Mouse (Mus musculus): ENCODE data around the gene Nes. TPM values are rescaled to one million over a fixed set of nuclear protein-coding genes. Genes with fewer than 3 reads are reported as not detected.

Nes gene
- polyA plus RNA-seq (2012; rRNA removed) = 29.1 and 44.3 TPM in 2 replicates

- DNase-seq (ENCODE audit: low read depth) = peak; percentile 95
- TF ChIP-seq CTCF (IDR thresholded peaks at IDR 0.05; ENCODE audit: borderline replicate concordance, extremely low read depth, insufficient read depth, insufficient read length) (no peak), POLR2A (IDR thresholded peaks at IDR 0.05; ENCODE audit: borderline replicate concordance, extremely low read depth, insufficient read depth, insufficient read length, poor library complexity, severe bottlenecking) (peak; percentile 59; the same call in 1 of the 2 replicates)
These were observed at the start of gene Nes for GRCm38 (mm10) chr3:87970939-87971488. Nes (plus strand) TSS chr3:87971078.

GRCm38 (mm10) chr3:87924996-87925395 is 45.9 kb upstream of the Nes start:
- no peak for TF ChIP-seq CTCF (IDR thresholded peaks at IDR 0.05; ENCODE audit: borderline replicate concordance, extremely low read depth, insufficient read depth, insufficient read length)
- no peak for TF ChIP-seq POLR2A (IDR thresholded peaks at IDR 0.05; ENCODE audit: borderline replicate concordance, extremely low read depth, insufficient read depth, insufficient read length, poor library complexity, severe bottlenecking)
- no peak for DNase-seq (ENCODE audit: low read depth)

GRCm38 (mm10) chr3:87927452-87927851 is 43.4 kb upstream of the Nes start:
- DNase-seq (ENCODE audit: low read depth) = no peak
- TF ChIP-seq POLR2A (IDR thresholded peaks at IDR 0.05; ENCODE audit: borderline replicate concordance, extremely low read depth, insufficient read depth, insufficient read length, poor library complexity, severe bottlenecking) = no peak
- no peak for TF ChIP-seq CTCF (IDR thresholded peaks at IDR 0.05; ENCODE audit: borderline replicate concordance, extremely low read depth, insufficient read depth, insufficient read length)

GRCm38 (mm10) chr3:87929341-87930077 is 41.4 kb upstream of the Nes start:
- no peak for TF ChIP-seq CTCF (IDR thresholded peaks at IDR 0.05; ENCODE audit: borderline replicate concordance, extremely low read depth, insufficient read depth, insufficient read length)
- TF ChIP-seq POLR2A (IDR thresholded peaks at IDR 0.05; ENCODE audit: borderline replicate concordance, extremely low read depth, insufficient read depth, insufficient read length, poor library complexity, severe bottlenecking) = no peak
- DNase-seq (ENCODE audit: low read depth) = no peak

GRCm38 (mm10) chr3:87930078-87930795 is 40.6 kb upstream of the Nes start, which contains the start of the genes Isg20l2 and Rrnad1:
Isg20l2 (plus strand) TSS chr3:87930314.
Rrnad1 (minus strand) TSS chr3:87930717.
- TF ChIP-seq CTCF (IDR thresholded peaks at IDR 0.05; ENCODE audit: borderline replicate concordance, extremely low read depth, insufficient read depth, insufficient read length) = peak; percentile 71
- peak; percentile 23; the same call in 1 of the 2 replicates for TF ChIP-seq POLR2A (IDR thresholded peaks at IDR 0.05; ENCODE audit: borderline replicate concordance, extremely low read depth, insufficient read depth, insufficient read length, poor library complexity, severe bottlenecking)
- DNase-seq (ENCODE audit: low read depth) = peak; percentile 100

GRCm38 (mm10) chr3:87934026-87934425 is 36.9 kb upstream of the Nes start:
- TF ChIP-seq POLR2A (IDR thresholded peaks at IDR 0.05; ENCODE audit: borderline replicate concordance, extremely low read depth, insufficient read depth, insufficient read length, poor library complexity, severe bottlenecking) (no peak), CTCF (IDR thresholded peaks at IDR 0.05; ENCODE audit: borderline replicate concordance, extremely low read depth, insufficient read depth, insufficient read length) (no peak)
- no peak for DNase-seq (ENCODE audit: low read depth)

- TF ChIP-seq CTCF (IDR thresholded peaks at IDR 0.05; ENCODE audit: borderline replicate concordance, extremely low read depth, insufficient read depth, insufficient read length) = 0 out of 2 replicates have a peak, but pooled peaks have one; percentile 3
- no peak for TF ChIP-seq POLR2A (IDR thresholded peaks at IDR 0.05; ENCODE audit: borderline replicate concordance, extremely low read depth, insufficient read depth, insufficient read length, poor library complexity, severe bottlenecking)
- no peak for DNase-seq (ENCODE audit: low read depth)
These were observed 36.4 kb upstream of the Nes start for GRCm38 (mm10) chr3:87934501-87934900.

- TF ChIP-seq POLR2A (IDR thresholded peaks at IDR 0.05; ENCODE audit: borderline replicate concordance, extremely low read depth, insufficient read depth, insufficient read length, poor library complexity, severe bottlenecking) (no peak), CTCF (IDR thresholded peaks at IDR 0.05; ENCODE audit: borderline replicate concordance, extremely low read depth, insufficient read depth, insufficient read length) (no peak)
- DNase-seq (ENCODE audit: low read depth) = no peak
These were observed 35.7 kb upstream of the Nes start for GRCm38 (mm10) chr3:87935201-87935600.

- peak; percentile 92 for TF ChIP-seq CTCF (IDR thresholded peaks at IDR 0.05; ENCODE audit: borderline replicate concordance, extremely low read depth, insufficient read depth, insufficient read length)
- TF ChIP-seq POLR2A (IDR thresholded peaks at IDR 0.05; ENCODE audit: borderline replicate concordance, extremely low read depth, insufficient read depth, insufficient read length, poor library complexity, severe bottlenecking) = no peak
- DNase-seq (ENCODE audit: low read depth) = peak; percentile 89
These were observed 35.1 kb upstream of the Nes start for GRCm38 (mm10) chr3:87935776-87936175.

- DNase-seq (ENCODE audit: low read depth) = no peak
- TF ChIP-seq CTCF (IDR thresholded peaks at IDR 0.05; ENCODE audit: borderline replicate concordance, extremely low read depth, insufficient read depth, insufficient read length) (no peak), POLR2A (IDR thresholded peaks at IDR 0.05; ENCODE audit: borderline replicate concordance, extremely low read depth, insufficient read depth, insufficient read length, poor library complexity, severe bottlenecking) (no peak)
These were observed 30.3 kb upstream of the Nes start for GRCm38 (mm10) chr3:87940611-87941010.

- DNase-seq (ENCODE audit: low read depth) = no peak
- no peak for TF ChIP-seq POLR2A (IDR thresholded peaks at IDR 0.05; ENCODE audit: borderline replicate concordance, extremely low read depth, insufficient read depth, insufficient read length, poor library complexity, severe bottlenecking)
- TF ChIP-seq CTCF (IDR thresholded peaks at IDR 0.05; ENCODE audit: borderline replicate concordance, extremely low read depth, insufficient read depth, insufficient read length) = no peak
These were observed 28.4 kb upstream of the Nes start for GRCm38 (mm10) chr3:87942471-87942870.

Measured in brain, embryonic 14.5 days (tissue).